Mouse (Mus musculus) intestine, embryonic 14.5 days (tissue): Measurements from ENCODE around the gene Myo1e. TPM values are rescaled to one million over a fixed set of nuclear protein-coding genes. Genes with fewer than 3 reads are reported as not detected.

Experiments
- ATAC-seq: fragments of 200-750 bp; cut with Nextera tagmentation; replicated peaks from 2 replicates; pipeline ENCODE4 v1.8.0; 2017; ENCODE audit warnings: low read depth, moderate number of reproducible peaks, moderate TSS enrichment, moderate library complexity; ENCODE audit not compliant: low FRiP score, low TSS enrichment
- DNase-seq: peaks from one replicate; pipeline ENCODE4 v3.0.0-alpha.2; 2018; ENCODE audit warnings: low spot score
- H3K27ac ChIP-seq: fragments of 300-500 bp; sonication (generic); 2 replicates; pipeline ENCODE4 v1.5.1; 2014; ENCODE audit warnings: low read depth, mild to moderate bottlenecking, control low read depth
- H3K27me3 ChIP-seq: fragments of 300-500 bp; sonication (generic); replicated peaks from 2 replicates; pipeline ENCODE4 v1.6.1; 2014; ENCODE audit warnings: low read length, control low read depth; ENCODE audit not compliant: control insufficient read depth, insufficient read depth
- H3K36me3 ChIP-seq: fragments of 300-500 bp; sonication (generic); 2 replicates; pipeline ENCODE4 v1.6.1; 2014; ENCODE audit warnings: low read length, control low read depth; ENCODE audit not compliant: control insufficient read depth, insufficient read depth
- H3K4me1 ChIP-seq: fragments of 300-500 bp; sonication (generic); replicated peaks from 2 replicates; pipeline ENCODE4 v1.6.1; 2014; ENCODE audit warnings: low read length, control low read depth, mixed read lengths; ENCODE audit not compliant: control insufficient read depth, insufficient read depth
- H3K4me2 ChIP-seq: fragments of 300-500 bp; sonication (generic); 2 replicates; pipeline ENCODE4 v1.6.1; 2014; ENCODE audit warnings: low read length
- H3K4me3 ChIP-seq: fragments of 300-500 bp; sonication (generic); 2 replicates; pipeline ENCODE4 v1.5.1; 2014; ENCODE audit warnings: low read depth, low read length, control low read depth, mixed read lengths
- H3K9ac ChIP-seq: fragments of 300-500 bp; sonication (generic); 2 replicates; pipeline ENCODE4 v1.6.1; 2014; ENCODE audit warnings: mild to moderate bottlenecking, low read length
- H3K9me3 ChIP-seq: fragments of 300-500 bp; sonication (generic); 2 replicates; pipeline ENCODE4 v1.6.1; 2016; ENCODE audit warnings: low read length, control low read depth; ENCODE audit not compliant: control insufficient read depth
- WGBS: fragments of 180-500 bp; shearing (Covaris S2); extraction: QIAGEN DNeasy Blood & Tissue Kit; methylation state at CpG from one replicate; pipeline ENCODE4 v1.1.7; 2014; 5-methylcytosine and 5-hydroxymethylcytosine counted together
- polyA plus RNA-seq: library from polyadenylated mRNA; unstranded; fragments of >200 nt; fragmentation: Nextera tagmentation; extraction: Ambion mirVana; gene quantifications from 2 replicates; pipeline ENCODE4 v1.2.1, GENCODE M21; 2014

Myo1e gene
- polyA plus RNA-seq, 1 experiment from 2014 or later, result 17.0 TPM

- peak overlapping the region; percentile 25 for H3K4me2 ChIP-seq
- no peaks in the 10 kb centered on the region for H3K36me3 ChIP-seq
- WGBS, result 45% methylated on average over 8 of the region's 8 CpGs
- DNase-seq (peak; percentile 52), ATAC-seq (no peak)
- H3K27ac ChIP-seq, result peak overlapping the region; percentile 82; the same call in 1 of the 2 replicates
- H3K9me3 ChIP-seq, result no peaks in the 10 kb centered on the region
- peaks cover 39% of the 10 kb centered on the region for H3K4me1 ChIP-seq
- H3K9ac ChIP-seq, result no peak overlapping the region
- H3K27me3 ChIP-seq, result no peaks in the 10 kb centered on the region
- no peak overlapping the region for H3K4me3 ChIP-seq
Observed at GRCm38 (mm10) chr9:70243241-70243640, 36.1 kb downstream of the Myo1e start.

GRCm38 (mm10) chr9:70243708-70244107 is 36.6 kb downstream of the Myo1e start:
- Histone ChIP-seq H3K27me3 (no peaks in the 10 kb centered on the region), H3K36me3 (no peaks in the 10 kb centered on the region), H3K9ac (no peak overlapping the region), H3K4me2 (no peak overlapping the region; the same call in 1 of the 2 replicates), H3K9me3 (no peaks in the 10 kb centered on the region), H3K4me3 (no peak overlapping the region), H3K4me1 (peaks cover 38% of the 10 kb centered on the region), H3K27ac (peak overlapping the region; percentile 82; the same call in 1 of the 2 replicates)
- WGBS, result 50% methylated on average over 2 of the region's 2 CpGs
- ATAC-seq, result no peak
- no peak for DNase-seq

- Histone ChIP-seq H3K27ac (no peak overlapping the region), H3K36me3 (no peaks in the 10 kb centered on the region), H3K9me3 (no peaks in the 10 kb centered on the region), H3K4me2 (no peak overlapping the region), H3K4me3 (no peak overlapping the region), H3K4me1 (peaks cover 38% of the 10 kb centered on the region), H3K9ac (no peak overlapping the region), H3K27me3 (no peaks in the 10 kb centered on the region)
- ATAC-seq (no peak), DNase-seq (no peak)
- 70% methylated on average over 7 of the region's 7 CpGs for whole genome bisulfite sequencing
Observed at GRCm38 (mm10) chr9:70244115-70244514, 37.0 kb downstream of the Myo1e start.

GRCm38 (mm10) chr9:70245040-70245439 is 37.9 kb downstream of the Myo1e start:
- no peaks in the 10 kb centered on the region for H3K36me3 ChIP-seq
- WGBS, result 73% methylated on average over 9 of the region's 9 CpGs
- no peak overlapping the region for H3K4me2 ChIP-seq
- ATAC-seq (no peak), DNase-seq (no peak)
- H3K27me3 ChIP-seq, result no peaks in the 10 kb centered on the region
- peaks cover 38% of the 10 kb centered on the region for H3K4me1 ChIP-seq
- no peaks in the 10 kb centered on the region for H3K9me3 ChIP-seq
- no peak overlapping the region for H3K27ac ChIP-seq
- H3K9ac ChIP-seq, result no peak overlapping the region
- no peak overlapping the region for H3K4me3 ChIP-seq

- H3K27ac ChIP-seq, result no peak overlapping the region
- DNase-seq (no peak), ATAC-seq (no peak)
- WGBS, result 72% methylated on average over 10 of the region's 10 CpGs
- H3K36me3 ChIP-seq, result no peaks in the 10 kb centered on the region
- H3K9ac ChIP-seq, result no peak overlapping the region
- H3K4me3 ChIP-seq, result no peak overlapping the region
- H3K4me2 ChIP-seq, result no peak overlapping the region
- no peaks in the 10 kb centered on the region for H3K9me3 ChIP-seq
- H3K27me3 ChIP-seq, result no peaks in the 10 kb centered on the region
- peaks cover 27% of the 10 kb centered on the region for H3K4me1 ChIP-seq
Observed at GRCm38 (mm10) chr9:70246427-70246826, 39.3 kb downstream of the Myo1e start.

- ATAC-seq (no peak), DNase-seq (no peak)
- Histone ChIP-seq H3K4me1 (peaks cover 11% of the 10 kb centered on the region), H3K4me3 (no peak overlapping the region), H3K27me3 (no peaks in the 10 kb centered on the region), H3K27ac (no peak overlapping the region), H3K36me3 (no peaks in the 10 kb centered on the region), H3K4me2 (no peak overlapping the region), H3K9me3 (no peaks in the 10 kb centered on the region), H3K9ac (no peak overlapping the region)
- 93% methylated on average over 6 of the region's 6 CpGs for WGBS
Observed at GRCm38 (mm10) chr9:70248046-70248445, 40.9 kb downstream of the Myo1e start.

GRCm38 (mm10) chr9:70248826-70249225 is 41.7 kb downstream of the Myo1e start:
- H3K36me3 ChIP-seq, result no peaks in the 10 kb centered on the region
- H3K9me3 ChIP-seq, result no peaks in the 10 kb centered on the region
- no peak overlapping the region for H3K9ac ChIP-seq
- no peak overlapping the region for H3K4me3 ChIP-seq
- ATAC-seq (no peak; the same call in 1 of the 2 replicates), DNase-seq (no peak)
- no peaks in the 10 kb centered on the region for H3K27me3 ChIP-seq
- H3K27ac ChIP-seq, result no peak overlapping the region
- 76% methylated on average over 4 of the region's 4 CpGs for WGBS
- peaks cover 3% of the 10 kb centered on the region; the same call in 1 of the 2 replicates for H3K4me1 ChIP-seq
- no peak overlapping the region for H3K4me2 ChIP-seq

- Histone ChIP-seq H3K4me3 (no peak overlapping the region), H3K27ac (no peak overlapping the region), H3K4me1 (no peaks in the 10 kb centered on the region; the same call in 1 of the 2 replicates), H3K4me2 (no peak overlapping the region), H3K27me3 (no peaks in the 10 kb centered on the region), H3K9ac (no peak overlapping the region), H3K36me3 (no peaks in the 10 kb centered on the region), H3K9me3 (no peaks in the 10 kb centered on the region)
- no peak for ATAC-seq
- DNase-seq, result no peak
- WGBS, result 65% methylated on average over 12 of the region's 12 CpGs
Observed at GRCm38 (mm10) chr9:70249881-70250681, 42.9 kb downstream of the Myo1e start.
